In the genomic region with DNA sequence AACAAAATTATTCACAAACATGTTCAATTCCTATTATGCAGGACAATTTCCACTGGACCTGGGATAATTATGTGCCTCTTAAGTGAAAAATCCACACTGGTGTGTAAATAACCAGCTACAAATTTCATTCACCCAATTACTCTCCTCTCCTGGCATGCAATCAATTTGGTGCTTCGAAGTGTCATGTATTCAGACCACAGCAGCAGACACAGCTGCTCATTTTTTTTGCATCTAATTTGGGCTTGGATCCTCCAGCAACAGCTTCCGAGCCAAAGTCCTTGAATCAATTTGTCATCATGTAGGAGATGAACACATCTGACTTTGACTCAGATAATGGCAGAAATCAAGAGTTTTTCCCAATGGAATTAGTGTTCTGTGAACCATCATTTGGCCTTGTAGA, we compare ENCODE assay signal across 29 mouse cellular contexts.
A peak's percentile ranks its signal among the peaks of the same experiment; 100 is the strongest.
DNase-seq lines count a peak whose midpoint lies in the region; ATAC-seq and TF ChIP-seq lines count a peak whose summit lies in the region.
"Had no signal": no experiment of that assay in that cellular context is flagged by ENCODE, and none has a peak within 500 bp of the region (broad histone marks: within the 10 kb centered on the region; RNA-seq: fewer than 3 reads in every experiment).

No protein-coding gene starts in this region.

- TF ChIP-seq CTCF in midbrain, postnatal 0 days (IDR thresholded peaks at IDR 0.05): no peak
- TF ChIP-seq CTCF in brain, embryonic 14.5 days (IDR thresholded peaks at IDR 0.05; ENCODE audit: borderline replicate concordance, extremely low read depth, insufficient read depth, insufficient read length): no peak

- no peaks in the 10 kb centered on the region for H3K9me3 ChIP-seq in hindbrain, embryonic 14.5 days (ENCODE audit: control insufficient read depth, low read length)
- H3K9me3 ChIP-seq in hindbrain, embryonic 10.5 days: no peaks in the 10 kb centered on the region
- H3K9me3 ChIP-seq in midbrain, postnatal 0 days (ENCODE audit: low read length): no peaks in the 10 kb centered on the region
- no peaks in the 10 kb centered on the region for H3K9me3 ChIP-seq in midbrain, embryonic 13.5 days
- H3K9me3 ChIP-seq: embryonic facial prominence, embryonic 13.5 days; forebrain, embryonic 12.5 days; heart, embryonic 13.5 days; limb, embryonic 10.5 days; limb, embryonic 15.5 days; liver, embryonic 13.5 days; midbrain, embryonic 15.5 days; neural tube, embryonic 13.5 days; stomach, embryonic 15.5 days had no signal

- no peak overlapping the region for H3K27ac ChIP-seq in hindbrain, embryonic 14.5 days
- H3K27ac ChIP-seq in hindbrain, embryonic 10.5 days: no peak overlapping the region
- no peak overlapping the region for H3K27ac ChIP-seq in midbrain, postnatal 0 days (ENCODE audit: low read depth, low read length)
- H3K27ac ChIP-seq in midbrain, embryonic 13.5 days: no peak overlapping the region
- H3K27ac ChIP-seq: embryonic facial prominence, embryonic 13.5 days; forebrain, embryonic 12.5 days; gastrocnemius, adult 2 months; heart, embryonic 13.5 days; limb, embryonic 10.5 days; limb, embryonic 15.5 days; liver, embryonic 13.5 days; midbrain, embryonic 15.5 days; neural tube, embryonic 13.5 days; stomach, embryonic 15.5 days had no signal

- 25% methylated on average over 2 of the region's 2 CpGs for WGBS in hindbrain, embryonic 14.5 days
- WGBS in hindbrain, embryonic 10.5 days: 80% methylated on average over 2 of the region's 2 CpGs
- 48% methylated on average over 2 of the region's 2 CpGs for WGBS in midbrain, postnatal 0 days
- 49% methylated on average over 2 of the region's 2 CpGs for WGBS in midbrain, embryonic 13.5 days

- H3K27me3 ChIP-seq in hindbrain, embryonic 14.5 days (ENCODE audit: control insufficient read depth, insufficient read depth, low read length): no peaks in the 10 kb centered on the region
- no peaks in the 10 kb centered on the region for H3K27me3 ChIP-seq in hindbrain, embryonic 10.5 days (ENCODE audit: insufficient read depth, poor library complexity, severe bottlenecking)
- H3K27me3 ChIP-seq in midbrain, postnatal 0 days (ENCODE audit: insufficient read depth, low read length): no peaks in the 10 kb centered on the region
- no peaks in the 10 kb centered on the region for H3K27me3 ChIP-seq in midbrain, embryonic 13.5 days
- H3K27me3 ChIP-seq: embryonic facial prominence, embryonic 13.5 days; forebrain, embryonic 12.5 days; heart, embryonic 13.5 days; limb, embryonic 15.5 days; liver, embryonic 13.5 days; midbrain, embryonic 15.5 days; neural tube, embryonic 13.5 days; stomach, embryonic 15.5 days had no signal

- H3K4me2 ChIP-seq in hindbrain, embryonic 14.5 days (replicated peaks): no peak overlapping the region
- no peak overlapping the region for H3K4me2 ChIP-seq in midbrain, postnatal 0 days (ENCODE audit: low read depth, low read length, poor library complexity, severe bottlenecking)
- H3K4me2 ChIP-seq in midbrain, embryonic 13.5 days (replicated peaks): no peak overlapping the region
- H3K4me2 ChIP-seq: embryonic facial prominence, embryonic 13.5 days; forebrain, embryonic 12.5 days; heart, embryonic 13.5 days; limb, embryonic 15.5 days; liver, embryonic 13.5 days; midbrain, embryonic 15.5 days; neural tube, embryonic 13.5 days; stomach, embryonic 15.5 days had no signal

- no peak overlapping the region for H3K4me3 ChIP-seq in hindbrain, embryonic 14.5 days (replicated peaks; ENCODE audit: low read length)
- no peak overlapping the region for H3K4me3 ChIP-seq in hindbrain, embryonic 10.5 days
- no peak overlapping the region for H3K4me3 ChIP-seq in midbrain, postnatal 0 days (ENCODE audit: low read depth, low read length)
- no peak overlapping the region for H3K4me3 ChIP-seq in midbrain, embryonic 13.5 days (replicated peaks)
- H3K4me3 ChIP-seq: embryonic facial prominence, embryonic 13.5 days; forebrain, embryonic 12.5 days; gastrocnemius, adult 2 months; heart, embryonic 13.5 days; limb, embryonic 10.5 days; limb, embryonic 15.5 days; liver, embryonic 13.5 days; midbrain, embryonic 15.5 days; neural tube, embryonic 13.5 days; stomach, embryonic 15.5 days had no signal

- no peak overlapping the region for H3K9ac ChIP-seq in hindbrain, embryonic 14.5 days
- no peak overlapping the region for H3K9ac ChIP-seq in midbrain, postnatal 0 days (replicated peaks; ENCODE audit: low read length, poor library complexity, severe bottlenecking)
- no peak overlapping the region for H3K9ac ChIP-seq in midbrain, embryonic 13.5 days (replicated peaks)
- H3K9ac ChIP-seq: embryonic facial prominence, embryonic 13.5 days; forebrain, embryonic 12.5 days; heart, embryonic 13.5 days; limb, embryonic 15.5 days; liver, embryonic 13.5 days; midbrain, embryonic 15.5 days; neural tube, embryonic 13.5 days; stomach, embryonic 15.5 days had no signal

- no peaks in the 10 kb centered on the region for H3K4me1 ChIP-seq in hindbrain, embryonic 14.5 days (replicated peaks; ENCODE audit: control insufficient read depth, insufficient read depth, low read length)
- no peaks in the 10 kb centered on the region for H3K4me1 ChIP-seq in hindbrain, embryonic 10.5 days (replicated peaks)
- H3K4me1 ChIP-seq in midbrain, postnatal 0 days (ENCODE audit: insufficient read depth, low read length): no peaks in the 10 kb centered on the region
- H3K4me1 ChIP-seq in midbrain, embryonic 13.5 days (replicated peaks): no peaks in the 10 kb centered on the region
- H3K4me1 ChIP-seq: embryonic facial prominence, embryonic 13.5 days; forebrain, embryonic 12.5 days; heart, embryonic 13.5 days; limb, embryonic 10.5 days; limb, embryonic 15.5 days; liver, embryonic 13.5 days; midbrain, embryonic 15.5 days; neural tube, embryonic 13.5 days; stomach, embryonic 15.5 days had no signal

- peak; percentile 27 for DNase-seq in adrenal gland, adult 2 months
- DNase-seq in adrenal gland, postnatal 4 days (ENCODE audit: low spot score in 2 of 2): no peak
- DNase-seq in hindbrain, embryonic 14.5 days (ENCODE audit: low spot score): peak; percentile 33
- no peak for DNase-seq in hindbrain, embryonic 10.5 days (ENCODE audit: low spot score)
- peak; percentile 40 for DNase-seq in midbrain, postnatal 0 days (ENCODE audit: low spot score)
- DNase-seq in brain, embryonic 14.5 days (ENCODE audit: low read depth): peak; percentile 69
- DNase-seq: adrenal gland, adult 8-10 months; cerebellum, adult 11-12 months; cerebellum, adult 9-11 months; embryo, embryonic 11 days; gastrocnemius, adult 2 months; gastrocnemius, postnatal 36 days; heart, postnatal 10 days; kidney, postnatal 14 days; layer of hippocampus, adult 9-11 months; liver, embryonic 13.5 days; lung, adult 2 months; thymus, postnatal 14 days had no signal

- ATAC-seq in hindbrain, embryonic 14.5 days (ENCODE audit: low FRiP score): no peak
- ATAC-seq in midbrain, postnatal 0 days (ENCODE audit: low FRiP score): no peak
- no peak for ATAC-seq in midbrain, embryonic 13.5 days
- no peak for ATAC-seq in erythroblast, adult 5-6 weeks (replicated peaks; ENCODE audit: low FRiP score, poor library complexity, severe bottlenecking)
- ATAC-seq: intestine, embryonic 16.5 days; midbrain, embryonic 15.5 days had no signal

- TF ChIP-seq POLR2A in brain, embryonic 14.5 days (IDR thresholded peaks at IDR 0.05; ENCODE audit: borderline replicate concordance, extremely low read depth, insufficient read depth, insufficient read length, poor library complexity, severe bottlenecking): no peak

- no peaks in the 10 kb centered on the region for H3K36me3 ChIP-seq in hindbrain, embryonic 14.5 days (replicated peaks; ENCODE audit: control insufficient read depth, insufficient read depth)
- H3K36me3 ChIP-seq in hindbrain, embryonic 10.5 days: no peaks in the 10 kb centered on the region
- no peaks in the 10 kb centered on the region for H3K36me3 ChIP-seq in midbrain, postnatal 0 days (ENCODE audit: insufficient read depth, low read length)
- H3K36me3 ChIP-seq in midbrain, embryonic 13.5 days: no peaks in the 10 kb centered on the region
- H3K36me3 ChIP-seq: embryonic facial prominence, embryonic 13.5 days; forebrain, embryonic 12.5 days; heart, embryonic 13.5 days; limb, embryonic 10.5 days; limb, embryonic 15.5 days; liver, embryonic 13.5 days; midbrain, embryonic 15.5 days; neural tube, embryonic 13.5 days; stomach, embryonic 15.5 days had no signal

Comparison
In these comparisons a context has a peak if more than half of its experiments do, and no peak if none do; other contexts are left out.
1. DNase-seq: peak in adrenal gland, adult 2 months (single experiment), hindbrain, embryonic 14.5 days (single experiment), midbrain, postnatal 0 days (single experiment) and brain, embryonic 14.5 days (single experiment); none in adrenal gland, postnatal 4 days (0 of 2) and hindbrain, embryonic 10.5 days (single experiment).